Mouse (Mus musculus) MN1 (cell line): ENCODE measurements around the gene H2-Ke6.
"Not testable (repeated sequence)": the region's sequence is repeated elsewhere in the genome, so short reads cannot be mapped to it uniquely, and the experiment has no call there.

Source experiments
- DNase-seq: peaks from one replicate; pipeline ENCODE4 v3.0.0-alpha.2; 2016; ENCODE audit warnings: low spot score

The H2-Ke6 gene

DNA sequence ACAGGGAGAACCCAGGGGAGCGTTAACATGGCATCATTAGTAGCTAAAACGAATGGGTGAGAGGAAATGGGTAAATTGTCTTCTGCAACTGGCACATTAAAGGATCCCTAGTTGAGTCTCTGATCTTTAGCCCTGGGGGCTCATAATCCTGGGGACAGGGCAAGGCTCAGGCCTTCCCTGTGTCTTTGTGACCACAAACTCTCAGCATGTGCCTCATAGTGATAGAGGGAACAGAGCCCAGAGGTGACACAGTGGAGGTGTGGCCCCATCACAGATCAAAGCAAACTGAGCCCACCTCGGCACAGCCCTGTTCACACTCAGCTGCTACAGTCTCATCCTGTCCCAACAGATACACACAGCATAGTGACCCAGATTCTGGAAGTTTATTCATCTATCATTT, 32.2 kb downstream of the H2-Ke6 start:
- DNase-seq, result no peak

DNA sequence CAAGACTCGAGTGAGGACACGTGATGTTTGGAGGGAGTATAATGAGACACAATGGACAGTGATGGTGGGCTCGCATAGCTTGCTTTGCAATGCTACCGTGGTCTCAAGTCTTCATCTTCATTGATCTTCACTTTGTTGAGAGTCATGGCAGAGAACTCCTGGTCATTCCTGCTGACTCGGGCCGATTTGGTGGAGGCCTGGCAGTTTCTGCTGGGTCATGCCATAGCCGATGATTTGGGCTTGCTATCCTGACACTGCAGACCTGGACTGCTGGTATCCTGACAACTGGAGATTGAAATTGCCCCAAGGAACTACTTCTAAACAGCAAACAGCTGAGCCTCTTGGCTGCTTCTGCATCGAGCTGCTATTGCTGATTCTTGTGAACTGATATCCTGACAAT, 32.9 kb downstream of the H2-Ke6 start:
- DNase-seq, result no peak

DNA sequence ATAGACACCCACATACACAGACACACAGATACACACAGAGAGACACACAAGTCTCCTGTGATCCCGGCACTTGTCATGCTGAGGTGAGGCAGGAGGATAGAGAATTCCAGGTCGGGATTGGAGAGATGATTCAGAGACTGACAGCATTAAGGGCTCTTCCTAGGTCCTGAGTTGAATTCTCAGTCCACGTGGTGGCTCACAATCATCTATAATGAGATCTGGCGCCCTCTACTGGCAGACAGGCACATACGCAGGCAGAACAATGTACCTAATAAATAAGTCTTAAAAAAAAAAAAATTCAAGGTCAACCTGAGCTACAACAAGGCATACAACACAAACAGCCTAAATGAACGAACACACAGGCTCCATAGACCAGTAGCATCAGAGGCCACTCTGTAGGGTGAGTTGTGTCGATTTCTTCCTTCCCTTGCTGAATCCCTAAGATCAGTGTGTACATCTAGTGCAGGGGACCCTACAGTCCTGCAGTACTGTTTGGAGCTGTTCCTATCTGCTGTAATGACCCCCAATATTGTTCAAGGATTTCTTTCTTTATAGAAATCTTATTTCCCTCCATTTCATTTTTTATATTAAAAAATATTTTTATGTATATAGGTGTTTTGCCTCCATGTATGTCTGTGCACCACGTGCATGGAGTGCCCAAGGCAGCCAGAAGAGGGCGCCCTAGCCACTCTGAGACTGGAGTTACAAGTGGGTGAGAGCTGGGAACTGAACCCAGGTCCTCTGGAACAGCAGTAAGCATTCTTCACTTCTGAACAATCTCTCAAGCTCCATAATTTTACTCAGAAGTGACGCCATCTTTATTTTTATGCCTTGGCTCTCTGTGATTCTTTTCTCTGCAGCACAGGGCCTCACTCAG, 35.8 kb downstream of the H2-Ke6 start:
- DNase-seq, result peak; percentile 78

DNA sequence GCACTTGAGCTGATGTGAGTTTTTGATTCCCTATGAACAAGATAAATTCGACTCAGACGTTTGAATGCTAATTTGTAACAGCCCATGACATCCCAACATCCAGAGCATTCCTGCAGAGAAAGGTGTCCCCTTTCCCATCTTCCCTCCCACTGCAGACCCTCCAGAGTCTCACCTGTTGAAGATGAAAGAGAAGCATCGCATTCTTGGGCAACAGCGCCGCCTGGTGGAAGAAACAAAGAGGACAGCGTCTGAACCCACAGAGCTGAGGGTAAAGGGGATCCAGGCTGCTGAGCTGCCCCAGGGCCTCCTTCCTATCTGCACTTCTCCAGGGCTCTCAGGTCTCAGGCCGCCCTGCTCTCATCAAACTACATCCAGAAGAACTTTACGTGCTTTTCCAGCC, 45.7 kb downstream of the H2-Ke6 start:
- DNase-seq, result not testable (repeated sequence)

DNA sequence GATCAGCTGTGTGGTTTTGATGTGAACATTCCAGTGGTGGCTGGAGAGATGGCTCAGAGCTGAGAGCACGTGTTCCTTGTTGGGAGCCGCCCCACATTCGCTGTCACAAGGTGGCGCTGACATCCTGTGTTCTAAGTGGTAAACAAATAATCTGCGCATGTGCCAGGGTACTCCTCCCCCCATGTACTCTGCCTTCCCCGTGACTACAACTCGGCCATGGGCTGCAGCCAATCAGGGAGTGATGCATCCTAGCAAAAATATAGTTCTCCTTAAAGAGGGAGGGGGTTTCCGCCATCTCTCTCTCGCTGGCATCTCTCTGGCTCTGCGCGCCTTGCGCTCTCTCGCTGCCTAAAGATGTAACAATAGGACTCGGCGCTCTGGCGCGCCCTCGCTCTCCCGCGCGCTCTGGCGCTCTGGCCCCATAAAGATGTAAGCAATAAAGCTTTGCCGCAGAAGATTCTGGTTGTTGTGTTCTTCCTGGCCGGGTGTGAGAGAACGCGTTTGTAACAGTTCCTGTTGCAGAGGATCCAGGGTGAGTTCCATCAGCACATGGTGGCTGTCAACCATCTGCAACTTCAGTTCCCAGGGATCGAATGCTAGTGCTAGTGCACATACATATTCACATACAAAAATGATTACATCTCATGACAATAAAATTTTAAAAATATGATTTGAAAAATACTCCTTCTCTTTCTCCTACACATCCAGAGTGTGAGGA, 46.5 kb downstream of the H2-Ke6 start:
- peak; percentile 79 for DNase-seq

DNA sequence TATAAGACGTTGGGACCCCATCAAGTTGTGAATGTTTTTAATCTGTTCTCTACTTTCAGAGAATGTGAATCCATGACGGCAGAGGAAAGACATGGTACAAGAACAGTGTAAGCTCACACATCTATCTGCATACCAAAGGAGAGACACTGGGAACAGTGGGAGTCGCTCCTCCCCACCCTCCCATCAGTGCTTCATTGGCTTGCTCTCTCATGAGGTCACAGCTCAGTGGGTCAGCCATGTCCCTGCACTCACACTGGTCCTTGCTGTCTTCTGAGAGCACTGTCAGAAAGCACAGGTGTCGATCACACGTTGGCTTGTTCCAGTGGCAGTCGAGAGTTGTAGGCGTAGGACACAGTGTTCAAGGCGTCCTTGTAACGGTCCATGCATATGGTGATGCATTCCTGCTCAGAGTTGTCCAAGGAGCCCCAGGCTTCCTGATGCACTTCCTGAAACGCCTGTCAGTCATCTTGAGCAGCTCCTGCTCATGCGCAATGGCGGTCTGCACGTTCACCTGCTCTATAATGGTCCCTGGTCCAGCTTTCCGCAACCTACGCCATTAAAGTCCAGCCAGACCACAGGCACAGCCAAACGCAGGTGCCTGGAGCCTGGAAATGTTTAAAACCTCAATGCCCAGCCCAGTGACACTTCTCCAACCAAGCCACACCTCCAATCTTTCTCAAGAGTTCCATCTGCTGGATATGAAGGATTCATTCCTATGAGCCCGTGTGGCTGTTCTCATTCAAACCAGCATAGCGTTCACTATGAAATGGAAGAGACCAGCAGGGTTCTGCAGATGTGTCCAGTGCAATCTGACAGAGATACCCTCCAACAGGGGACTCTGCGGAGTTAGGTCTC, 47.5 kb downstream of the H2-Ke6 start:
- no peak for DNase-seq

DNA sequence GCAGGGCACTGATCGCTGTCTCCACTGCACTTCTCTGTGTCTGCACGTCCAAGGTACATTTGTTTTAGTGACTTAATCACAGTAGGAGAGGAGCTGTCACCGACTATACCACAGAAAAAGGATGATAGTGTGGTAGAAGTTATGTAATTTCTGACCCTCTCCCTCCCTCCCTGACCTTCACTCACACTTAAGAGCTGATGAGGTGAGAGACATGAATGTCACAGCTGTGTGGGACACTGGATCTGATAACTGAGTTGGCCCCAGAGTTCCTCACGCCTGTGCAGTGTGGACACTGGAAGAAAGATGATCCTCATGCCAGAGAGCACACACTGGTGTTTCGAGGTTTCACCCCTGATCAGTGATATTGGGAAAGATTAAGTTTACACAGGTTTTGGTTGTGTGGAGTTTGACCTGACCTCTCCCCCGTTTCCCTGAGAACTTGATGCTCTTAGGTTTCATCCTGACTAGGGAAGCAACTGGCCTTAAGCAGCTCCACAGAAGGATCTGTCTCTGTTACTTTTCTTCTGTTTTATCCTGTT, 48.3 kb downstream of the H2-Ke6 start:
- no peak for DNase-seq

DNA sequence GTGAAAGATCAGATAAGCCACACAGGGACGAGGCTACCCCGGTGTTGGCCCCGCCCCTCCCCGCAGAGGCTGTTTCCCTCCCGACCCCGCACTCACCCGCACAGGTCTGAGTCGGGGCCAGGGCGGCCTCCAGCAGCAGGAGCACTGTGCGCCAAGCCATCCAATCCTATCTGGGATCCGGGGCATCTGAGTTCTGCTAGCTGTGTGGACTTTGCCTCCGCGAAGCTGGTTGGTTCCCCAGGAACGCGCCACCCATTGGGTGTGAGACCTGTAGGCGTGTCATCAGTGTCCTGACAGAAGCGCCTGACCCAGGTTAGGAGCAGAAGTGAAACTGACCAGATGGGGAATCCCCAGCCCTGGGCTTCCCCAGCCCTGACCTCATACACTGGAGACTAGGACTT, 49.2 kb downstream of the H2-Ke6 start:
- peak; percentile 97 for DNase-seq

DNA sequence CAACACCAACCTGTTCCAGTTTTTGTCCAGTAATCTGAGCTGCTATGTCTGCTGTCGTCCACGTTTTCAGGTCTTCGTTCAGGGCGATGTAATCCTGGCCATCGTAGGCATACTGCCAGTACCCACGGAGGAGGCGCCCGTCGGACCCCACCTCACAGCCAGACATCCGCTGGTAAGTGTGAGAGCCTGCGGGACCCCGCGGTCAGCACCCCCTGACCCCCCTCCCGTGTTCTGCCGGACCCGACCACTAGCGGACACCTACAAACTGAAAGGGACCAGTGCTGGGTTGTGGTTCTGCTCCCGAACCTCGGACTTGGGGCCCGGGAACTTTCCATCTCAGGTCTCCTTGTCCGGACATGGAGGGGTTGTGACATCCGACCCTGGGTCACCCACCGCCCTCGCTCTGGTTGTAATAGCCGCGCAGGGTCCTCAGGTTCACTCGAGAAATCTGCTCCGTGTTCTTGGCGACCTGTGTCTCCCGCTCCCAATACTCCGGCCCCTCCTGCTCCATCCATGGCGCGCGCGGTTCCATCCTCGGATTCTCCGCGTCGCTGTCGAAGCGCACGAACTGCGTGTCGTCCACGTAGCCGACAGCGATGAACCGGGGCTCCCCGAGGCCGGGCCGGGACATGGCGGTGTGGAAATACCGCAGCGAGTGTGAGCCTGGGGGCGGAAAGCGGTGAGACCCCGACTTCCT, 49.9 kb downstream of the H2-Ke6 start:
- peak; percentile 31 for DNase-seq
